Mouse (Mus musculus): ENCODE results near the gene Csn1s2b. TPM values are rescaled to one million over a fixed set of nuclear protein-coding genes. Genes with fewer than 3 reads are reported as not detected.
"Not testable (repeated sequence)": the region's sequence is repeated elsewhere in the genome, so short reads cannot be mapped to it uniquely, and the experiment has no call there.

Csn1s2b gene
- not detected in 2 replicates for polyA plus RNA-seq (2014; fragmentation: Nextera tagmentation; extraction: Ambion mirVana)

DNA sequence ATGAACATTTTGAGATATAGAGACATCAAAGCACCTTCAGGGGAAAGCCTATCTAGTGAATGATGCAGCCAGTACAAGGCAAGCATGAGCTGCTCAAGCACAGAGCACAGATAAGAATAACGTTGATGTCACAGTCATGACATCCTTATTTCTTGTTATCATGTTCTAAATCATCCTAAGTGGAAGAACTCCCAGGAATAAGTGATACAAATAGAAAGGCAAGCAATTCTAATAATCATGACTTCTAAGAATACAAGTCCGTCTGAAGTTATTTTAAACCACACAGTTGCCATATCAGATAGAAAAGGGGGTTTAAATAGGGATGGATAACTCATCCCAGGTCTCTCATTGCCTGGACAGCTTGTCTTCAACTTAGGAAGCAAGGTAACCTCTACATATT, at the start of gene Csn1s2b:
Csn1s2b (plus strand) TSS at position 301 of the 400 bp plus-strand sequence.
- WGBS, result 61% methylated on average over 2 of the region's 2 CpGs
- no peaks in the 10 kb centered on the region for H3K36me3 ChIP-seq (ENCODE audit: control insufficient read depth, insufficient read depth, low read length)
- no peak within 1 kb of the TSS for H3K27ac ChIP-seq (ENCODE audit: low read length)
- H3K4me2 ChIP-seq (replicated peaks; ENCODE audit: low read depth, low read length), result no peak within 1 kb of the TSS
- H3K27me3 ChIP-seq (ENCODE audit: control insufficient read depth, insufficient read depth, low read length), result no peaks in the 10 kb centered on the region
- no peaks in the 10 kb centered on the region for H3K4me1 ChIP-seq (ENCODE audit: control insufficient read depth, insufficient read depth, low read length)
- no peak within 1 kb of the TSS for H3K9ac ChIP-seq (replicated peaks; ENCODE audit: low read depth, low read length)
- H3K4me3 ChIP-seq (ENCODE audit: low read depth, low read length), result no peak within 1 kb of the TSS
- no peak for ATAC-seq (ENCODE audit: insufficient number of reproducible peaks, insufficient read depth, low FRiP score, low read depth)
- H3K9me3 ChIP-seq (ENCODE audit: control insufficient read depth, low read depth, low read length), result no peaks in the 10 kb centered on the region

DNA sequence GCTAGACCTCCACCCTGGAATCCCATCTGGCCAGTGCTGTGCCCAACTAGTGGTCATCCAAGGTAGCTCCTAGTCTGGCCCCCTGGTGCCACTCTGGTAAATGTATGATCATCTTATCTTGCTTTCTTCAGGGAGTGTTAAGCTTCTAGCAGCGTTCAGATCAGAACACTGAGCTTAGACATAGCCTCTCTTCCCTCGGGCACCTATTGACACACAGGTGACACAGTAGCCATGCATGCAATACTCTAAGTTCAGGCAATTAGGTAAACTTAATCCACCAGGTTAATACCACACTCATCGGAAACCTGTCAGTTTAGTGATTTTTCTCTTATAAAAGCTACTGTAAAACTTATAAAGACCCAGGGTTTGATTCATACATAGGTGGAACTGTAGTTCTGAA, 43.3 kb upstream of the Csn1s2b start:
- no peak overlapping the region for H3K4me3 ChIP-seq (ENCODE audit: low read depth, low read length)
- ATAC-seq (ENCODE audit: insufficient number of reproducible peaks, insufficient read depth, low FRiP score, low read depth), result no peak
- WGBS, result 78% methylated on average over 3 of the region's 3 CpGs
- H3K9ac ChIP-seq (replicated peaks; ENCODE audit: low read depth, low read length), result no peak overlapping the region
- no peaks in the 10 kb centered on the region for H3K9me3 ChIP-seq (ENCODE audit: control insufficient read depth, low read depth, low read length)
- H3K27me3 ChIP-seq (ENCODE audit: control insufficient read depth, insufficient read depth, low read length), result no peaks in the 10 kb centered on the region
- no peak overlapping the region for H3K4me2 ChIP-seq (replicated peaks; ENCODE audit: low read depth, low read length)
- H3K4me1 ChIP-seq (ENCODE audit: control insufficient read depth, insufficient read depth, low read length), result no peaks in the 10 kb centered on the region
- H3K27ac ChIP-seq (ENCODE audit: low read length), result no peak overlapping the region
- H3K36me3 ChIP-seq (ENCODE audit: control insufficient read depth, insufficient read depth, low read length), result no peaks in the 10 kb centered on the region

DNA sequence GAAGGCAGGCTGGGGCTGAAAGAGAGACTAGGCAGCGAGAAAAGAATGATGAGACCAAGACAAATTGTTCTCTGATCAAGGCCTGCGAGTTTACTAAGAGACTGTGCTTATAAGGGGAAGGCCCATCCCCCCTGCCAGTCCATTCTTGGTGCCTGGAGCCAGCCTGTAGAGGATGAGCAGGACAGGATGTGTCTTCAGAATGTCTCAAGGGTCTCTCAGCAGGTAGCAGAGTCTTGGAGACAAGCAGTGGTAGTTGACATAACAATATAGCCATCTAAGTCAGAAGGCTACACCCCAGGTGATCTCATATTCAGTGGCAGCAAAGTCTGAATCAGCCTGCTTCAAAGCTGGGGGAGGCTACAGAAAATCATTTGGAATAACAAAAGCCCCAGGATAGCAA, 35.7 kb upstream of the Csn1s2b start:
- not testable (repeated sequence) for H3K4me3 ChIP-seq (ENCODE audit: low read depth, low read length); H3K9ac ChIP-seq (replicated peaks; ENCODE audit: low read depth, low read length); H3K27me3 ChIP-seq (ENCODE audit: control insufficient read depth, insufficient read depth, low read length); H3K27ac ChIP-seq (ENCODE audit: low read length); H3K9me3 ChIP-seq (ENCODE audit: control insufficient read depth, low read depth, low read length); H3K4me2 ChIP-seq (replicated peaks; ENCODE audit: low read depth, low read length); H3K4me1 ChIP-seq (ENCODE audit: control insufficient read depth, insufficient read depth, low read length); ATAC-seq (ENCODE audit: insufficient number of reproducible peaks, insufficient read depth, low FRiP score, low read depth); H3K36me3 ChIP-seq (ENCODE audit: control insufficient read depth, insufficient read depth, low read length)
- 40% methylated on average over 2 of the region's 2 CpGs for WGBS

DNA sequence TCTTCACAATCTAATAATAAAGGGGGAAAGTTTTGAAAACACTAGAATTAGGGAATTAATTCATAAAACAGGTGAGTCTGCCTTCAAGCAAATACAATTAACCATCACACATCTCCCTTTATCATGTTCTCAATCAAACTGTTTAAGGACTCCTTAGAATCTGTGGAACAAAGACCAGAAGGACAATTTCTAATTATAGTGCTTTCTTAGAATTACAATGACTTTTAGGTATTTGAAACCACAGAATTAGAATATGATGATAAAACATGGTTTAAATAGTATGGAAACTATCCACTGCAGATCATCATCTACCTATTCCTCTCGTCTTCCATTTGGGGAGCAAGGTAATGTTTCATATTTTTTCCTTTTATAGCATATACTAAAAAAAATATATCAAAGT, 33.6 kb upstream of the Csn1s2b start, which contains the start of gene Csn1s2a:
Csn1s2a (plus strand) TSS at position 301 of the 400 bp plus-strand sequence.
- H3K27ac ChIP-seq (ENCODE audit: low read length), result no peak within 1 kb of the TSS
- no peaks in the 10 kb centered on the region for H3K9me3 ChIP-seq (ENCODE audit: control insufficient read depth, low read depth, low read length)
- H3K4me3 ChIP-seq (ENCODE audit: low read depth, low read length), result no peak within 1 kb of the TSS
- no peak within 1 kb of the TSS for H3K4me2 ChIP-seq (replicated peaks; ENCODE audit: low read depth, low read length)
- WGBS, result 87% methylated on average over 1 of the region's 1 CpGs
- H3K27me3 ChIP-seq (ENCODE audit: control insufficient read depth, insufficient read depth, low read length), result no peaks in the 10 kb centered on the region
- no peak for ATAC-seq (ENCODE audit: insufficient number of reproducible peaks, insufficient read depth, low FRiP score, low read depth)
- no peak within 1 kb of the TSS for H3K9ac ChIP-seq (replicated peaks; ENCODE audit: low read depth, low read length)
- no peaks in the 10 kb centered on the region for H3K36me3 ChIP-seq (ENCODE audit: control insufficient read depth, insufficient read depth, low read length)
- H3K4me1 ChIP-seq (ENCODE audit: control insufficient read depth, insufficient read depth, low read length), result no peaks in the 10 kb centered on the region

DNA sequence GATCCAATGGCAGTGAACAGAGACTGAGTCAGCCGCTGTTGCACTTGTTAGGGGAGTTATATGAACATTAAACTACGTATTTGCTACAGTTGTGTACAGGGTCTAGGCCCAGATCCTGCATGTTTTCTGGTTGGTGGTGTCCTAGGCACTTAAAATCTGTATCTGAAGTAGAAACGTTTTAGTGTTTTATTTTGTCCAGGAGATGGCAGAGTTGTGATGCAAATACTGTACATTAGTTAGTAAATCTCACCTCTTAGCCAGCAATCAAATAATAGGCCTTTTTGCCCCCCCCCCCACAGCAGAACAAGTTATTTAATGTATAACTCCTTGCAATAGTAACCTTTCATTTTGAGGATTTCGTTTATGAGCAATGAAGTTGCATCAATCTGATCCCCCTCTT, 25.2 kb upstream of the Csn1s2b start:
- WGBS, result 61% methylated on average over 4 of the region's 4 CpGs
- H3K9me3 ChIP-seq (ENCODE audit: control insufficient read depth, low read depth, low read length), result no peaks in the 10 kb centered on the region

DNA sequence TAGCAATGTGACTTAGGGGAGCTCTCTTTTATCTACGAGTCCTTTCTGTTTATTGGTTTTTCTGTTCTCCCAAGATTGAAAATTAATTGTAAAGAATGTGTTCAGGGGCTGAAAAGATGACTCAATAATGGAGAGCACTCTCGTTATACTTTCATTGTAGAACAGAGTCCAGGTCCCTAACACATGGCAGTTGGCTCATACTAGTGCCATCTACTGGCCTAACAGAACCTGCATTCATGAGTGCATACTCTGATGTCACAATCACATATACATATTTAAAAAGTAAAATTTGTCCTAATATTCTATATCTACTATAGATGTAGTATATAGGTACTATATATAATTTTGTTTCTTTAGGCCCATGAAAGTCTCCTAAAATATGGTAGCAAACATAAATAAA, 1.4 kb downstream of the Csn1s2b start:
- Histone ChIP-seq H3K36me3 (ENCODE audit: control insufficient read depth, insufficient read depth, low read length) (no peaks in the 10 kb centered on the region), H3K9me3 (ENCODE audit: control insufficient read depth, low read depth, low read length) (no peaks in the 10 kb centered on the region), H3K9ac (replicated peaks; ENCODE audit: low read depth, low read length) (no peak overlapping the region), H3K27ac (ENCODE audit: low read length) (no peak overlapping the region), H3K4me1 (ENCODE audit: control insufficient read depth, insufficient read depth, low read length) (no peaks in the 10 kb centered on the region), H3K4me2 (replicated peaks; ENCODE audit: low read depth, low read length) (no peak overlapping the region), H3K27me3 (ENCODE audit: control insufficient read depth, insufficient read depth, low read length) (no peaks in the 10 kb centered on the region), H3K4me3 (ENCODE audit: low read depth, low read length) (no peak overlapping the region)
- WGBS, result 63% methylated on average over 2 of the region's 2 CpGs
- ATAC-seq (ENCODE audit: insufficient number of reproducible peaks, insufficient read depth, low FRiP score, low read depth), result no peak

More for the DNA sequence above, 25.2 kb upstream of the Csn1s2b start:
- no peaks in the 10 kb centered on the region for H3K27me3 ChIP-seq (ENCODE audit: control insufficient read depth, insufficient read depth, low read length)
- no peaks in the 10 kb centered on the region for H3K4me1 ChIP-seq (ENCODE audit: control insufficient read depth, insufficient read depth, low read length)
- no peak overlapping the region for H3K27ac ChIP-seq (ENCODE audit: low read length)
- no peak for ATAC-seq (ENCODE audit: insufficient number of reproducible peaks, insufficient read depth, low FRiP score, low read depth)
- no peak overlapping the region for H3K4me2 ChIP-seq (replicated peaks; ENCODE audit: low read depth, low read length)
- no peaks in the 10 kb centered on the region for H3K36me3 ChIP-seq (ENCODE audit: control insufficient read depth, insufficient read depth, low read length)
- no peak overlapping the region for H3K4me3 ChIP-seq (ENCODE audit: low read depth, low read length)
- no peak overlapping the region for H3K9ac ChIP-seq (replicated peaks; ENCODE audit: low read depth, low read length)

DNA sequence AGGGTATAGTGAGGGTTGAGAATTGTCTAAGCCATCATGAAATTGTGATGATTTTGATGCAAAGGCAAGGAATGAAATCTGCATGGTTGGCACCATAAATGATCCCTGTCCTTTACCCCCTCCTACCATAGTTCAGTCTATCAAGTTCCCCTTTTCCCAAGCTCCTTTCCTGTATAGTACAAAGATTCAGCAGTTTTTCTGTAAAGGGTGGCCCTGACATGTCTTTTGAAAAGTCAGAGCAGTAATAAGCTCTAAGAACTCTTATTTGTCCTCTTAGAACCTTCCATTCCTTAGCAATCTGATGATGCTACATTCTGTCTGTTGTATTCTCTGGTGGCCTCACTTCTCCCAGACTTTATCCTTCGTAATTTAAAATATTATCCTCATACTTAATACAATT, 17.5 kb downstream of the Csn1s2b start, which contains the start of gene Prr27:
Prr27 (plus strand) TSS at position 301 of the 400 bp plus-strand sequence.
- H3K4me2 ChIP-seq (replicated peaks; ENCODE audit: low read depth, low read length), result no peak within 1 kb of the TSS
- no peaks in the 10 kb centered on the region for H3K36me3 ChIP-seq (ENCODE audit: control insufficient read depth, insufficient read depth, low read length)
- 64% methylated on average over 1 of the region's 1 CpGs for WGBS
- no peak within 1 kb of the TSS for H3K4me3 ChIP-seq (ENCODE audit: low read depth, low read length)
- ATAC-seq (ENCODE audit: insufficient number of reproducible peaks, insufficient read depth, low FRiP score, low read depth), result no peak
- no peaks in the 10 kb centered on the region for H3K27me3 ChIP-seq (ENCODE audit: control insufficient read depth, insufficient read depth, low read length)
- H3K9me3 ChIP-seq (ENCODE audit: control insufficient read depth, low read depth, low read length), result no peaks in the 10 kb centered on the region
- no peaks in the 10 kb centered on the region for H3K4me1 ChIP-seq (ENCODE audit: control insufficient read depth, insufficient read depth, low read length)
- no peak within 1 kb of the TSS for H3K27ac ChIP-seq (ENCODE audit: low read length)
- H3K9ac ChIP-seq (replicated peaks; ENCODE audit: low read depth, low read length), result no peak within 1 kb of the TSS

DNA sequence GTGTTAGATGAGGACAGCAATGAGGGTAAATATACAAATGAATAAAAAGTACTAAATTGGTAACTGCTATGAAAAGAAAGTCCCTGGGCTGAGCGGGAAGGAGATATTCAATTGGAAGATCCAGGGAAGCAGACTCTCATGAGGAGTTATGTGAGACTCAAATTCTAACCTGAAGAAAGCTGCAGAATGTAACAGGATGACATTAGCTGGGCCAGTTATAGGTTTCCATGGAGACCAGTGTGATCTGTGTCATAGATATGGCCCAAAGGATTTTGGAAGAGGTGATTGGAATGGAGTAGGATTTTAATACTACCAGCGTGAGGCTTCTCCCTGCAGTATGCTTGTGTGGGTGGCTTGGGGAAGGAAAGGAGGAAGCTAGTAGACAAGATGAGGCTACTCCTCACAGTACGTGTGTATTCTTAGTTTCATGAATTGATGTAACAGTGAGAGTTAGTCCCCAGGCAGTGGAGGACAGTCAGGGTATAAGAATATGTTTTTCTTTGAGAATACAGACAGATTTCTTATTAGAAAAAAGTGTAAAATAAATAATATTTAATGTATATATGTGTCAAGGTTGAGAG, 47.3 kb downstream of the Csn1s2b start:
- Histone ChIP-seq H3K36me3 (ENCODE audit: control insufficient read depth, insufficient read depth, low read length) (no peaks in the 10 kb centered on the region), H3K4me3 (ENCODE audit: low read depth, low read length) (no peak overlapping the region), H3K27ac (ENCODE audit: low read length) (no peak overlapping the region), H3K9me3 (ENCODE audit: control insufficient read depth, low read depth, low read length) (no peaks in the 10 kb centered on the region), H3K4me1 (ENCODE audit: control insufficient read depth, insufficient read depth, low read length) (no peaks in the 10 kb centered on the region), H3K9ac (replicated peaks; ENCODE audit: low read depth, low read length) (no peak overlapping the region), H3K27me3 (ENCODE audit: control insufficient read depth, insufficient read depth, low read length) (no peaks in the 10 kb centered on the region), H3K4me2 (replicated peaks; ENCODE audit: low read depth, low read length) (no peak overlapping the region)
- no peak for ATAC-seq (ENCODE audit: insufficient number of reproducible peaks, insufficient read depth, low FRiP score, low read depth)
- WGBS, result 84% methylated on average over 3 of the region's 3 CpGs

DNA sequence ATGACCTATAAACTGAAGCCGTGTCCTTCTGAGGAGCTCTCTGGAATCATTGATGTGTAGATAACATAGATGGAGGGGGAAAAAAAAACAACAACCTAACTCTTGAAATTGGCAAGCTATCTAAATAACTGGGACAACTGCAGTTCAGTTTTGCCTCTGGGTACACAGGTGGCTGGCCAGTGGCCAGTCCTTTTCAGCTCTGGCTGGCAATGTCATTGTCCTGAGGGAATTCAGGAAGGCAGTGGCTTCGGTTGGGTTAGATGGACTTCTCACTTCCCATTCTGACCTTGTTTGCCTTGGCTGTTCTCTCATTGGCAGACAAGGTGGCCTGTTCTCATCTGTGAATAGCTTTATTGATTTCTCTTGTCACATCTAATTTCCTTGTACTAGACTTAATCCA, 62.2 kb downstream of the Csn1s2b start:
- Histone ChIP-seq H3K4me3 (ENCODE audit: low read depth, low read length) (no peak overlapping the region), H3K4me2 (replicated peaks; ENCODE audit: low read depth, low read length) (no peak overlapping the region), H3K27ac (ENCODE audit: low read length) (no peak overlapping the region), H3K4me1 (ENCODE audit: control insufficient read depth, insufficient read depth, low read length) (no peaks in the 10 kb centered on the region), H3K9me3 (ENCODE audit: control insufficient read depth, low read depth, low read length) (no peaks in the 10 kb centered on the region), H3K27me3 (ENCODE audit: control insufficient read depth, insufficient read depth, low read length) (no peaks in the 10 kb centered on the region), H3K36me3 (ENCODE audit: control insufficient read depth, insufficient read depth, low read length) (no peaks in the 10 kb centered on the region), H3K9ac (replicated peaks; ENCODE audit: low read depth, low read length) (no peak overlapping the region)
- no peak for ATAC-seq (ENCODE audit: insufficient number of reproducible peaks, insufficient read depth, low FRiP score, low read depth)
- WGBS, result 75% methylated on average over 2 of the region's 2 CpGs

All from stomach, embryonic 14.5 days (tissue).